Mouse (Mus musculus): Measurements from ENCODE around the gene Cdyl2. TPM values are rescaled to one million over a fixed set of nuclear protein-coding genes. Genes with fewer than 3 reads are reported as not detected.

Gene Cdyl2
- polyA plus RNA-seq, 1 experiment from 2014 or later: 8.6 TPM

DNA sequence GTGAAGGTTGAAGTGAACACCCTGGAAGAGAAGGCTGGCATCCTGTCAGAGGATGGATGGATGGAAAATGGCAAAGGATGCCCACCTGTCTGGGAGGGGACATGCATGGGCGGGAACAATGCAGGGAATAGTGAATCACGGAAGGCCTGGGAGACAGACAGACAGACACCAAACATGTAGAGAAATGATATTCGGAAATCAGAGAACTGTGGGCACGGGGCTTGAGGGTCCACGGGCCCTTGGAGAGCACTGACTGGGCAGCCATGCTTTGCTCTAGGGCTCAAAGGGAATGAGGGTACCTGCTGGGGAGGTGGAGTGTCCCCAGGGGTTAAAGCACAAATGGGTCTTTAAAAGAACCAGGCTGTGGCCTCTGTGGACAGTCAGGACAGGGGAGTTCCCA, 113.6 kb downstream of the Cdyl2 start:
- Histone ChIP-seq H3K4me3 (replicated peaks; ENCODE audit: low read length) (no peak overlapping the region), H3K9ac (replicated peaks; ENCODE audit: low read depth, low read length) (no peak overlapping the region), H3K36me3 (ENCODE audit: control insufficient read depth, insufficient read depth) (no peaks in the 10 kb centered on the region), H3K4me1 (replicated peaks; ENCODE audit: control insufficient read depth, insufficient read depth, low read length) (peaks cover 11% of the 10 kb centered on the region), H3K27ac (ENCODE audit: low read length) (no peak overlapping the region), H3K4me2 (ENCODE audit: low read length) (no peak overlapping the region), H3K27me3 (replicated peaks; ENCODE audit: control insufficient read depth, insufficient read depth, low read length) (no peaks in the 10 kb centered on the region), H3K9me3 (ENCODE audit: control insufficient read depth, low read length) (no peaks in the 10 kb centered on the region)
- 94% methylated on average over 5 of the region's 5 CpGs for WGBS
- no peak for ATAC-seq

DNA sequence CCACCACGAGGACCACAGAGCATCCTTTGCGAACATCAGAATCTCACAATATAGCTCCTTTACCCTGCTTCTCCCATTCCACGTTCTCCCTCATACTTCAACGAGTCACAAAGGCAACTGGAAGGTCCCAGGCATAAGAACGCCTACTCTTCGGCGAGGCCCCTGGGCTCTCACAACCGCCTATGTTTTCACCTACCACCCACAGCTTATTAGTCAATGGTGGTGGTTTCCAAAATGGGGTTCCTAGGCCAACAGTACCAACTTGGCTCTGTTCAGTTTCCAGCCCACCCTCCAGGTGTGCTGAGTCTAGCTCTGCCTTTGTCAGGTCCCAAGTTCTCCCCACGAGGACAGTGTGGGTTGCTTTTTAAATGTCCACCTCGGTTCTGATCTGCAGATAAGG, 114.0 kb downstream of the Cdyl2 start:
- Histone ChIP-seq H3K9me3 (ENCODE audit: control insufficient read depth, low read length) (no peaks in the 10 kb centered on the region), H3K9ac (replicated peaks; ENCODE audit: low read depth, low read length) (no peak overlapping the region), H3K4me3 (replicated peaks; ENCODE audit: low read length) (no peak overlapping the region), H3K36me3 (ENCODE audit: control insufficient read depth, insufficient read depth) (no peaks in the 10 kb centered on the region), H3K4me1 (replicated peaks; ENCODE audit: control insufficient read depth, insufficient read depth, low read length) (peaks cover 11% of the 10 kb centered on the region), H3K27ac (ENCODE audit: low read length) (no peak overlapping the region), H3K27me3 (replicated peaks; ENCODE audit: control insufficient read depth, insufficient read depth, low read length) (no peaks in the 10 kb centered on the region), H3K4me2 (ENCODE audit: low read length) (no peak overlapping the region)
- no peak for ATAC-seq
- WGBS: 91% methylated on average over 10 of the region's 10 CpGs

DNA sequence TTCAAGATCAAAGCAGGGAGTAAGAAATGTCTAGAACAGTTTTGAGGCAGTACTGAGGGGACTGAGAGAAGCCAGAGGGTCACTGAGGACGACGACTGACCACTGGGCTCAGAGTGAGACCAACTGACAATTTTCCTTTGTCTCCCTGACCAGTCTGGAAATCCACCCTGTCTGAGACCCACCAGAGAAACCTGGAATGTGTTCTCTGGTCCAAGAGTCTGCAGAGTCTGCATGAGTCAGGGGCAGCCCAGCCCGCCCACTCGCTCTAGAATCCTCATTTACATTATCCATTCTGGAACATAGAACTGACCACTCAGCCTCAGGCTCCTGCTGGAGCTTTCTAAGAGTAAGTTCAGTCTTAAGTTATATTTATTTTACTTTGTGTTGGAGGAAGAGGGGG, 114.9 kb downstream of the Cdyl2 start:
- Histone ChIP-seq H3K9me3 (ENCODE audit: control insufficient read depth, low read length) (no peaks in the 10 kb centered on the region), H3K27me3 (replicated peaks; ENCODE audit: control insufficient read depth, insufficient read depth, low read length) (no peaks in the 10 kb centered on the region), H3K4me1 (replicated peaks; ENCODE audit: control insufficient read depth, insufficient read depth, low read length) (peaks cover 11% of the 10 kb centered on the region), H3K36me3 (ENCODE audit: control insufficient read depth, insufficient read depth) (no peaks in the 10 kb centered on the region), H3K4me3 (replicated peaks; ENCODE audit: low read length) (no peak overlapping the region), H3K27ac (ENCODE audit: low read length) (no peak overlapping the region), H3K4me2 (ENCODE audit: low read length) (no peak overlapping the region), H3K9ac (replicated peaks; ENCODE audit: low read depth, low read length) (no peak overlapping the region)
- 85% methylated on average over 4 of the region's 4 CpGs for WGBS
- ATAC-seq: no peak

DNA sequence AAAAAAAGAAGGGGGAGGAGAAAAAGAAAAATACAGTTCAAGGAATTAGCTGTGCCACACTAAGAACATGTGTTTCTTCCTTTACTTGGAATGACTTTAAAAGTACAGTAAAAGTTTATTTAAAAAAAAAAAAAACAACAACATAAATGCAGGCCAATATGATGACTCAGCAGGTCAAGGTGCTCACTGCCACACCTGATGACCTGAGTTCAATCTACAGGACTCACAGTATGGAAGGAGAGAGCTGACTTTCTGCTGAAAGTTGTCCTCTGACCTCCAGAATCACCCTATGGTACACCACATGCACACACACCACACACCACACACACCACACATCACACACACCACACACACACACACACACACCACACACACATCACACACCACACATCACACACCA, 116.4 kb downstream of the Cdyl2 start:
- Histone ChIP-seq H3K9ac (replicated peaks; ENCODE audit: low read depth, low read length) (no peak overlapping the region), H3K4me3 (replicated peaks; ENCODE audit: low read length) (no peak overlapping the region), H3K36me3 (ENCODE audit: control insufficient read depth, insufficient read depth) (no peaks in the 10 kb centered on the region), H3K4me2 (ENCODE audit: low read length) (no peak overlapping the region), H3K27ac (ENCODE audit: low read length) (no peak overlapping the region), H3K4me1 (replicated peaks; ENCODE audit: control insufficient read depth, insufficient read depth, low read length) (peaks cover 1% of the 10 kb centered on the region; the same call in 1 of the 2 replicates), H3K27me3 (replicated peaks; ENCODE audit: control insufficient read depth, insufficient read depth, low read length) (no peaks in the 10 kb centered on the region), H3K9me3 (ENCODE audit: control insufficient read depth, low read length) (no peaks in the 10 kb centered on the region)
- ATAC-seq: no peak

DNA sequence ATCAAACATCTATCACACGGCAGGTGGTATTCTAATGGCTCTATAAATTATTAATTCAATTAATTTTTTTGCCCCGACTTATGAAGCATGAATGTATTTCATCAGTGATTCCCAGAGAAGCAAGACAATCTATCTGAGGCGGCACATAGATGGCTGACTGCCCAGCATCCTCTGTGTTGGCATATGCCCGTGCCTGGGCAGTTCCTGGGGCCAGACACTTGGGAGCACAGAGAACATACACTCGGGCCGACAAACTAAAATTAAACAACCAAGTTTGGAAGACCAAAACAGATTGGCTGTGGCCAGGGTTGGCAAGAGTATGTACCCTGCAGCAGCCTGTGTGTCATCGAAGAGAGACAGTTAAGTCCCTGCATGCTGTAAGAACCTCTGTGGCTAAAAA, 117.9 kb downstream of the Cdyl2 start:
- Histone ChIP-seq H3K36me3 (ENCODE audit: control insufficient read depth, insufficient read depth) (no peaks in the 10 kb centered on the region), H3K4me1 (replicated peaks; ENCODE audit: control insufficient read depth, insufficient read depth, low read length) (no peaks in the 10 kb centered on the region), H3K9me3 (ENCODE audit: control insufficient read depth, low read length) (no peaks in the 10 kb centered on the region), H3K9ac (replicated peaks; ENCODE audit: low read depth, low read length) (no peak overlapping the region), H3K4me2 (ENCODE audit: low read length) (no peak overlapping the region), H3K27me3 (replicated peaks; ENCODE audit: control insufficient read depth, insufficient read depth, low read length) (no peaks in the 10 kb centered on the region), H3K4me3 (replicated peaks; ENCODE audit: low read length) (no peak overlapping the region), H3K27ac (ENCODE audit: low read length) (no peak overlapping the region)
- 74% methylated on average over 7 of the region's 7 CpGs for WGBS
- ATAC-seq: no peak

DNA sequence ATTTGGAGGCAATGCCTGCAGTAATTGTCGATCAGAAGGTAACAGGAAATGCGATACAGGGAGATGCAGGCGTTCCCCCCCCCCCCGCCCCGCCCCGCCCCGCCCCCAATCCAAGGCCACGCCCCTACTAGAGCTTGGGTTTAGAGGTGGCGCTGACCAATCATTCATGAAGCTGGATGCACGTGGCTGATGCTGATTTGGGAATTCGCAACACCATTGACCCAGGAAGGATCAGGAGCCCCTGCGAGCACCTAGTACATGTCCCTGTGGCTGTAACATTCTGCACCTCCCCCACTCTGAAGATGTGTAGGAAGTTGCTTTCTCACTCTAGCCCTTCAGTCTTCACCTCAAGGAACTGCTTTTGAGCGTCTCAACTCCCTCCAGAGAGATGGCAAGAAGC, 126.6 kb downstream of the Cdyl2 start:
- Histone ChIP-seq H3K27ac (ENCODE audit: low read length) (no peak overlapping the region), H3K9me3 (ENCODE audit: control insufficient read depth, low read length) (no peaks in the 10 kb centered on the region), H3K4me1 (replicated peaks; ENCODE audit: control insufficient read depth, insufficient read depth, low read length) (no peaks in the 10 kb centered on the region), H3K4me2 (ENCODE audit: low read length) (no peak overlapping the region), H3K36me3 (ENCODE audit: control insufficient read depth, insufficient read depth) (no peaks in the 10 kb centered on the region), H3K4me3 (replicated peaks; ENCODE audit: low read length) (no peak overlapping the region), H3K27me3 (replicated peaks; ENCODE audit: control insufficient read depth, insufficient read depth, low read length) (no peaks in the 10 kb centered on the region), H3K9ac (replicated peaks; ENCODE audit: low read depth, low read length) (no peak overlapping the region)
- WGBS: 45% methylated on average over 13 of the region's 13 CpGs
- ATAC-seq: no peak

DNA sequence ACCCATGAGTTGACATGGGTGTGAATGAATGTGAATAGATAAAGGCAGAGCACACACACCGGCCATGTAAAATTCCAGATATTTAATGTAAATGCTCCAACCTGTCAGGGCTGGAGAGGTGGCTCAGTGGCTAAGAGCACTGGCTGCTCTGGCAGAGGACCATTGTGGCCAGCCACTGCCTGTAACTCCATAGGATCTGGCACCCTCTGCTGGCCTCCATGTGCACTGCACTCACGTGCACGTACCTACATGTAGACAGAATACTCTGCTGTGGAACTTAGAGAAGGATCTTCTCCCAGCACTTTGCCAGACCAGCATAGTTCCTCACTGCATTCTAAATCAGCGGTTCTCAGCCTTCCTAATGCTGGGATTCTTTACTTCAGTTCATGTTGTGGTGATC, 130.0 kb downstream of the Cdyl2 start:
- no peaks in the 10 kb centered on the region for H3K27me3 ChIP-seq (replicated peaks; ENCODE audit: control insufficient read depth, insufficient read depth, low read length)
- H3K4me1 ChIP-seq (replicated peaks; ENCODE audit: control insufficient read depth, insufficient read depth, low read length): no peaks in the 10 kb centered on the region
- H3K9me3 ChIP-seq (ENCODE audit: control insufficient read depth, low read length): no peaks in the 10 kb centered on the region
- H3K9ac ChIP-seq (replicated peaks; ENCODE audit: low read depth, low read length): no peak overlapping the region
- no peak for ATAC-seq
- H3K36me3 ChIP-seq (ENCODE audit: control insufficient read depth, insufficient read depth): no peaks in the 10 kb centered on the region
- no peak overlapping the region for H3K4me3 ChIP-seq (replicated peaks; ENCODE audit: low read length)
- 91% methylated on average over 4 of the region's 4 CpGs for WGBS
- no peak overlapping the region for H3K4me2 ChIP-seq (ENCODE audit: low read length)
- no peak overlapping the region for H3K27ac ChIP-seq (ENCODE audit: low read length)

DNA sequence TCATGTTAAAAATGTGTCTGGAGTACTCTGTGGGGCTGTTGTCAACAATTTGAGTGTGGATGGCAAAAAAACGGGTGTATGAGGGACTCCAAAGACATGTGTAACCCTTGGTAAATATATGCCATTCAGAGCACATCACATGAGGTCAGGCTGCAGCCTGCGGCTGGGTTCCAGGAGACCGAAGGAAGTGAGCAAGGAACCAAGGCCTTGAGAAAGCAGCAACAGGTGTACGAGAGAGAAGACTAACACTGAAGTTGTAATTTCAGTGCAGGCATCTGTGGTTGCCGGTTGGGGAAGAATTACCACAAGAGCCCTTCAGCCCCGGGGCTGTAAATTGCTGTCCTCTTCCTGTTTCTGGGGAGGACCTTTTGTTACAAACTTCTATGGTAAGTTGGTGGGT, 133.1 kb downstream of the Cdyl2 start:
- 86% methylated on average over 6 of the region's 6 CpGs for WGBS
- H3K9me3 ChIP-seq (ENCODE audit: control insufficient read depth, low read length): no peaks in the 10 kb centered on the region

DNA sequence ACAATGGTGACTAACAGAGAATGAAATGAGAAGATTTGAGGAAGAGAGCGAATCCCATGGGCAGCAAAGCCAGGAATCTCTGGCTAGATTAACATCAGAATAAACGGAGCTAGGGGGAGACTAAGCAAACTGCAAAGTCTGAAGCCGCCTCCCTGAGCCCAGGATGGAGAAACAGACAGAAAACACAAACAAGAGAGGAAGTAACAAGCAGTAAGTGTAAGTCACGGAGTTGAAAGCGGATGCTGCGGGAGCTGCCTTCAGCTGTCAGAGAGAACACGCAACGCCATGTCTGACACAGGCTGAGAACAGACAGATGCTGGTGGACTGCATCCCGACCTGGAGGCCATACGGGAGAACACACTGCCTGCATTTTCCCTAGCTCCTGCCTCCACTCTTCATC, 141.6 kb downstream of the Cdyl2 start:
- Histone ChIP-seq H3K9me3 (ENCODE audit: control insufficient read depth, low read length) (no peaks in the 10 kb centered on the region), H3K27ac (ENCODE audit: low read length) (no peak overlapping the region), H3K36me3 (ENCODE audit: control insufficient read depth, insufficient read depth) (no peaks in the 10 kb centered on the region), H3K4me3 (replicated peaks; ENCODE audit: low read length) (no peak overlapping the region), H3K4me2 (ENCODE audit: low read length) (no peak overlapping the region), H3K27me3 (replicated peaks; ENCODE audit: control insufficient read depth, insufficient read depth, low read length) (no peaks in the 10 kb centered on the region), H3K9ac (replicated peaks; ENCODE audit: low read depth, low read length) (no peak overlapping the region), H3K4me1 (replicated peaks; ENCODE audit: control insufficient read depth, insufficient read depth, low read length) (no peaks in the 10 kb centered on the region)
- 82% methylated on average over 10 of the region's 10 CpGs for WGBS
- no peak for ATAC-seq

More for the DNA sequence above, 133.1 kb downstream of the Cdyl2 start:
- H3K27ac ChIP-seq (ENCODE audit: low read length): no peak overlapping the region
- H3K36me3 ChIP-seq (ENCODE audit: control insufficient read depth, insufficient read depth): no peaks in the 10 kb centered on the region
- no peaks in the 10 kb centered on the region for H3K4me1 ChIP-seq (replicated peaks; ENCODE audit: control insufficient read depth, insufficient read depth, low read length)
- no peaks in the 10 kb centered on the region for H3K27me3 ChIP-seq (replicated peaks; ENCODE audit: control insufficient read depth, insufficient read depth, low read length)
- H3K9ac ChIP-seq (replicated peaks; ENCODE audit: low read depth, low read length): no peak overlapping the region
- no peak for ATAC-seq
- no peak overlapping the region for H3K4me3 ChIP-seq (replicated peaks; ENCODE audit: low read length)
- H3K4me2 ChIP-seq (ENCODE audit: low read length): no peak overlapping the region

DNA sequence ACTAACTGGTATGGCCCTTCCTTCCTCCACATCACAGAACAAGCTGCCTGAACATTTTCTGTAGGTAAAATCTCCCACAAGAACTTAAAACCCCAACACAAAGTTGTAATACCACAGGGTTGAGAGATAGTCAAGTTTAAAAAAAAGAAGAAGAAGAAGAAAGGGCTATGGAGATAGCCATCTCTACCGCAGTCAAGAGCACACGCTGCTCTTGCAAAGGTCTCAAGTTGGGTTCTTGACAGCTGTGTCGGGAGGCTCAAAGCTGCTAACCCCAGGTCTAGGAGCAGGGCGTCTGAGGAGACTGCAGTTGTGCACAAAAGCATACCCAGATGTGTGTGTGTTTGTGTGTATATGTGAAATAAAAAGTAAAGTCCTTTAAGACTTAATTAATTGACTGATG, 142.2 kb downstream of the Cdyl2 start:
- Histone ChIP-seq H3K27me3 (replicated peaks; ENCODE audit: control insufficient read depth, insufficient read depth, low read length) (no peaks in the 10 kb centered on the region), H3K4me2 (ENCODE audit: low read length) (no peak overlapping the region), H3K9me3 (ENCODE audit: control insufficient read depth, low read length) (no peaks in the 10 kb centered on the region), H3K4me1 (replicated peaks; ENCODE audit: control insufficient read depth, insufficient read depth, low read length) (no peaks in the 10 kb centered on the region), H3K4me3 (replicated peaks; ENCODE audit: low read length) (no peak overlapping the region), H3K36me3 (ENCODE audit: control insufficient read depth, insufficient read depth) (no peaks in the 10 kb centered on the region), H3K9ac (replicated peaks; ENCODE audit: low read depth, low read length) (no peak overlapping the region), H3K27ac (ENCODE audit: low read length) (no peak overlapping the region)
- ATAC-seq: no peak
- 95% methylated on average over 4 of the region's 4 CpGs for WGBS
